Mouse (Mus musculus): Measurements from ENCODE around the gene Gm10563. TPM values are rescaled to one million over a fixed set of nuclear protein-coding genes. Genes with fewer than 3 reads are reported as not detected.
A peak's percentile ranks its signal among the peaks of the same experiment; 100 is the strongest.
"Not testable (repeated sequence)": the region's sequence is repeated elsewhere in the genome, so short reads cannot be mapped to it uniquely, and the experiment has no call there.

Gm10563 gene
- polyA plus RNA-seq, 1 experiment: not detected

- H3K4me3 ChIP-seq (ENCODE audit: control insufficient read depth, insufficient read depth, low read length): no peak overlapping the region
- no peak for TF ChIP-seq POLR2A (IDR thresholded peaks at IDR 0.05; ENCODE audit: control insufficient read depth, extremely low read depth, insufficient read depth, low read length, poor library complexity)
- TF ChIP-seq CTCF (IDR thresholded peaks at IDR 0.05; ENCODE audit: borderline replicate concordance, control insufficient read depth, extremely low read depth, insufficient read depth, low read length, poor library complexity): no peak
- no peak overlapping the region for H3K27ac ChIP-seq (ENCODE audit: control insufficient read depth, insufficient read depth, low read length)
- 69% methylated on average over 2 of the region's 2 CpGs for WGBS
- no peaks in the 10 kb centered on the region for H3K27me3 ChIP-seq (ENCODE audit: control insufficient read depth, insufficient read depth, low read length)
- no peak for DNase-seq
- H3K36me3 ChIP-seq (ENCODE audit: control insufficient read depth, insufficient read depth, low read length): no peaks in the 10 kb centered on the region
- no peaks in the 10 kb centered on the region for H3K4me1 ChIP-seq (replicated peaks; ENCODE audit: control insufficient read depth, insufficient read depth, low read length)
These were observed 30.8 kb upstream of the Gm10563 start for GRCm38 (mm10) chr4:155675991-155676390.

- Histone ChIP-seq H3K36me3 (ENCODE audit: control insufficient read depth, insufficient read depth, low read length) (no peaks in the 10 kb centered on the region), H3K27me3 (ENCODE audit: control insufficient read depth, insufficient read depth, low read length) (no peaks in the 10 kb centered on the region), H3K4me3 (ENCODE audit: control insufficient read depth, insufficient read depth, low read length) (no peak overlapping the region), H3K4me1 (replicated peaks; ENCODE audit: control insufficient read depth, insufficient read depth, low read length) (peaks cover 5% of the 10 kb centered on the region), H3K27ac (ENCODE audit: control insufficient read depth, insufficient read depth, low read length) (no peak overlapping the region)
- TF ChIP-seq POLR2A (IDR thresholded peaks at IDR 0.05; ENCODE audit: control insufficient read depth, extremely low read depth, insufficient read depth, low read length, poor library complexity) (no peak), CTCF (IDR thresholded peaks at IDR 0.05; ENCODE audit: borderline replicate concordance, control insufficient read depth, extremely low read depth, insufficient read depth, low read length, poor library complexity) (no peak)
- no peak for DNase-seq
- 56% methylated on average over 2 of the region's 2 CpGs for WGBS
These were observed 26.9 kb upstream of the Gm10563 start for GRCm38 (mm10) chr4:155672082-155672481.

GRCm38 (mm10) chr4:155670236-155670635 is 25.0 kb upstream of the Gm10563 start:
- WGBS: 93% methylated on average over 4 of the region's 4 CpGs
- H3K27ac ChIP-seq (ENCODE audit: control insufficient read depth, insufficient read depth, low read length): not testable (repeated sequence)

GRCm38 (mm10) chr4:155669598-155670075 is 24.4 kb upstream of the Gm10563 start:
- WGBS: 8% methylated on average over 8 of the region's 8 CpGs
- H3K4me1 ChIP-seq (replicated peaks; ENCODE audit: control insufficient read depth, insufficient read depth, low read length): peaks cover 5% of the 10 kb centered on the region
- H3K4me3 ChIP-seq (ENCODE audit: control insufficient read depth, insufficient read depth, low read length): peak overlapping the region; percentile 91; the same call in 1 of the 2 replicates
- DNase-seq: no peak
- no peaks in the 10 kb centered on the region for H3K27me3 ChIP-seq (ENCODE audit: control insufficient read depth, insufficient read depth, low read length)
- H3K27ac ChIP-seq (ENCODE audit: control insufficient read depth, insufficient read depth, low read length): no peak overlapping the region
- H3K36me3 ChIP-seq (ENCODE audit: control insufficient read depth, insufficient read depth, low read length): no peaks in the 10 kb centered on the region
- no peak for TF ChIP-seq CTCF (IDR thresholded peaks at IDR 0.05; ENCODE audit: borderline replicate concordance, control insufficient read depth, extremely low read depth, insufficient read depth, low read length, poor library complexity)
- TF ChIP-seq POLR2A (IDR thresholded peaks at IDR 0.05; ENCODE audit: control insufficient read depth, extremely low read depth, insufficient read depth, low read length, poor library complexity): no peak

More at GRCm38 (mm10) chr4:155670236-155670635, 25.0 kb upstream of the Gm10563 start:
- H3K36me3 ChIP-seq (ENCODE audit: control insufficient read depth, insufficient read depth, low read length); H3K4me1 ChIP-seq (replicated peaks; ENCODE audit: control insufficient read depth, insufficient read depth, low read length); H3K27me3 ChIP-seq (ENCODE audit: control insufficient read depth, insufficient read depth, low read length); DNase-seq; H3K4me3 ChIP-seq (ENCODE audit: control insufficient read depth, insufficient read depth, low read length): not testable (repeated sequence)

- no peak within 1 kb of the TSS for H3K27ac ChIP-seq (ENCODE audit: control insufficient read depth, insufficient read depth, low read length)
- DNase-seq: peak; percentile 97
- H3K4me3 ChIP-seq (ENCODE audit: control insufficient read depth, insufficient read depth, low read length): peak within 1 kb of the TSS; percentile 91
- peaks cover 5% of the 10 kb centered on the region for H3K4me1 ChIP-seq (replicated peaks; ENCODE audit: control insufficient read depth, insufficient read depth, low read length)
- WGBS: under 1% methylated on average over 73 of the region's 73 CpGs
- H3K36me3 ChIP-seq (ENCODE audit: control insufficient read depth, insufficient read depth, low read length): no peaks in the 10 kb centered on the region
- peak; percentile 74 for TF ChIP-seq POLR2A (IDR thresholded peaks at IDR 0.05; ENCODE audit: control insufficient read depth, extremely low read depth, insufficient read depth, low read length, poor library complexity)
- peak; percentile 53; the same call in 1 of the 2 replicates for TF ChIP-seq CTCF (IDR thresholded peaks at IDR 0.05; ENCODE audit: borderline replicate concordance, control insufficient read depth, extremely low read depth, insufficient read depth, low read length, poor library complexity)
- no peaks in the 10 kb centered on the region for H3K27me3 ChIP-seq (ENCODE audit: control insufficient read depth, insufficient read depth, low read length)
These were observed 23.7 kb upstream of the Gm10563 start, which contains the start of gene Mib2 for GRCm38 (mm10) chr4:155668689-155669597. Gene Mib2, minus strand, starts transcription at chr4:155669198.

GRCm38 (mm10) chr4:155666903-155667302 is 21.7 kb upstream of the Gm10563 start:
- no peaks in the 10 kb centered on the region for H3K27me3 ChIP-seq (ENCODE audit: control insufficient read depth, insufficient read depth, low read length)
- DNase-seq: no peak
- H3K4me1 ChIP-seq (replicated peaks; ENCODE audit: control insufficient read depth, insufficient read depth, low read length): peaks cover 5% of the 10 kb centered on the region
- TF ChIP-seq POLR2A (IDR thresholded peaks at IDR 0.05; ENCODE audit: control insufficient read depth, extremely low read depth, insufficient read depth, low read length, poor library complexity): no peak
- no peak for TF ChIP-seq CTCF (IDR thresholded peaks at IDR 0.05; ENCODE audit: borderline replicate concordance, control insufficient read depth, extremely low read depth, insufficient read depth, low read length, poor library complexity)
- no peaks in the 10 kb centered on the region for H3K36me3 ChIP-seq (ENCODE audit: control insufficient read depth, insufficient read depth, low read length)
- no peak overlapping the region for H3K27ac ChIP-seq (ENCODE audit: control insufficient read depth, insufficient read depth, low read length)
- H3K4me3 ChIP-seq (ENCODE audit: control insufficient read depth, insufficient read depth, low read length): no peak overlapping the region

Measured in thymus, adult 2 months (tissue).